Mouse (Mus musculus) skeletal muscle tissue, adult 2 months (tissue): ENCODE measurements around the gene Cobll1.

ENCODE experiments used
- DNase-seq: peaks from one replicate; pipeline ENCODE4 v3.0.0-alpha.2; 2012; ENCODE audit warnings: low read depth, low spot score

Gene Cobll1

DNA sequence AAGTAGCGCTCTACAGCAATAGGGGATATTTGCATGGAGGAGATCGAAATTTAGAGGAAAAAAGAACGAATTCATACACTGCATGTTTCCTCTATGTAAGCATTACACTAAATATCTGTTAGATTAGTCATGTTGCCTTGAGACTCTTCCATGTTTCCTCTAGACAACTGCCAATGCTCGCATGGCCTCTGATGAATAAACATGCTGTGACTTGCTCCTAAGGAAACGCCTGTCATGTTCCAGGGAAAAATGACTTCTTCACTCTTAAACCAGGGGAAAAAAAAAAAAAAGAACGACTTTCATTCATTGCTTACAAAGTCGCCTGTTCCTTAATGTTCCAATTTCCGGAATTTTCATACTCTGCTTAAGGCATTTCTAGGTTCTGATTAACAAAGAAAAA lies 2.1 kb downstream of the Cobll1 start:
- DNase-seq: no peak

DNA sequence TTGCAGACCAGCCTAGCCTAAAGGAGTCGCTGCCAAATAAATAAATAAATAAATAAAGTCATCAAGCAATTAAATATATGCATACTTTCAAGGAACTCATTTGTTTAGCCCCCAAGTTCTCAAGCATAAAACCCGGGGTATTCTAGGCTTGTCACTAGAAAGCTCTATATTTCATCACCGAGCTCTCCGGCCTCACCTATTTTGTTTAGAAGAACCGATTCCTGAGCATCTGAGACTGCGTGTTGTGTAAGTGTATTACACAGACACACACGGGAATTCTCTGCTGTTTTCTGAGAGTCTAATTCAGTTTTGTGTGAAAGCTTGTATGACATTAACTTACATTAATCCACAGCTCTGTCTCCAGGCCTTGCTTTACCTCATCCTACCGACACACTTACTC lies 2.6 kb downstream of the Cobll1 start:
- no peak for DNase-seq

- no peak for DNase-seq
These were observed 6.3 kb downstream of the Cobll1 start for GRCm38 (mm10) chr2:65232756-65233535.

DNA sequence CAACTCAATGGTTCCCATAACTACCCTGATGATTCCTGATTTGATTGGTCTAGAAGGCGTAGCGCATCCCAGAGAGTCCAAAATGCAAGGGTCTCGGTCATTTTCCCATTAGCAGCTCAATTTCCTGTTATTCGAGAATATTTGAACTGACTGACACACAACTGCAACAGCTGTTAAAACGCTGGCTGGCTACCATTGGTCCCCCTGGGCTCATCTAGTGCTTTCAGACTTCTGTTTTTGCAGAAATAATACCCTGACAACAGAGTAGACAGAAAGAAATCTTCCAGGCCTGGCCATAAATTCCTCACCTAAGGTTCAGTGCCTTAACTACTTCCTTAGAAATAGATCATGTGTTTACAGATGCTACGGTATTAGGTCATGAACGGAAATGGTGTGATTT lies 10.8 kb downstream of the Cobll1 start:
- no peak for DNase-seq

DNA sequence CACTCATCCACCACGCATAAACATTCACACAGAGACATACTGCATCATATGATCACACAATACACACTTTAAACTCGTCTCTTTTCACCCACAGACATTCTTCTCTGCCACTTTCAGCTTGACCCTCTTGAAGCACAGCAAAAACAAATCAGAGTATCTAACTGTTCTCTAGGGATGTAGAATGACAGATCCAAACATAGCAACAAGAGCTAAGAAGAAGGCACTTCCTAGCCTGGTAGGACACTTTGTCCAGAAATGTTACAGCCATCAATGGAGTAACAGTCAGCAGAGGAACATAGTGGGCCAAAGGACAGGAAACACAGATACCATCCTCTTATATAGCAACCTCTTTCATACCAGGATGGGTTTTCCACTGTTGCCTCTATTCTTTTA lies 11.3 kb downstream of the Cobll1 start:
- DNase-seq: no peak

DNA sequence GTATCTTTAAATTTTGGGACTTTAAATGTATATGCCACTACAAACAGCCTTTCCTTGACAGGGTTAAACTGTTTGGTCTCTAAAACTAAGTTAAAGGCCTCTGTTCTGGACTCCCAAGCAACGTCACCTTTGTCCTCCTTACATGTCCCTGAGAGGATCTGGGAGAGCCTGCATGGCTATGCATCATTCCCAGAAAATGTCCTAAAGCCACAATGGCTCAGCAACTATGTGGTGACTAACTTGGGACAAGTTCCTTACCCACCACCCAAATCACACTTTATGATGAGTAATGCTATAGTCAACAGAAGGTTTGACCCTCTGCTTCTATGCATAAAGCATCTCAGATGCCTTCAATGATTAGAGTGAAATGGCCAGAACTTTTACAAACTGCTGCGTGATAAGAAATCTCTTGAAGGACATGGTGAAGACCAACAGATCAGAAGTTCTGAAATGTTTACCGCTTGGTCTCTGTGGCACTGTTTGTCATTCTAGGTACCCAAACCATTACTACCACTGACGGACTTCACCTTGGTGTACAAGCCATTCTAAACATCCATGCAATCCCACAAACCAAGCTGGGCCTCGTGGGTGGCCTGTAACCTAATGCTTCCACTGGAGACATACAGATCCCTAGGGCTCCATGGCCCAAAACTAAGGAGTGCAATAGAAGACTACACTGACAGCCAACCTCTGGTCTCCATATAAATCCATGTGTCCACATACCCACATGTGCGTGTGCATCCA lies 11.9 kb downstream of the Cobll1 start:
- no peak for DNase-seq

GRCm38 (mm10) chr2:65226494-65226893 lies 12.7 kb downstream of the Cobll1 start:
- no peak for DNase-seq

DNA sequence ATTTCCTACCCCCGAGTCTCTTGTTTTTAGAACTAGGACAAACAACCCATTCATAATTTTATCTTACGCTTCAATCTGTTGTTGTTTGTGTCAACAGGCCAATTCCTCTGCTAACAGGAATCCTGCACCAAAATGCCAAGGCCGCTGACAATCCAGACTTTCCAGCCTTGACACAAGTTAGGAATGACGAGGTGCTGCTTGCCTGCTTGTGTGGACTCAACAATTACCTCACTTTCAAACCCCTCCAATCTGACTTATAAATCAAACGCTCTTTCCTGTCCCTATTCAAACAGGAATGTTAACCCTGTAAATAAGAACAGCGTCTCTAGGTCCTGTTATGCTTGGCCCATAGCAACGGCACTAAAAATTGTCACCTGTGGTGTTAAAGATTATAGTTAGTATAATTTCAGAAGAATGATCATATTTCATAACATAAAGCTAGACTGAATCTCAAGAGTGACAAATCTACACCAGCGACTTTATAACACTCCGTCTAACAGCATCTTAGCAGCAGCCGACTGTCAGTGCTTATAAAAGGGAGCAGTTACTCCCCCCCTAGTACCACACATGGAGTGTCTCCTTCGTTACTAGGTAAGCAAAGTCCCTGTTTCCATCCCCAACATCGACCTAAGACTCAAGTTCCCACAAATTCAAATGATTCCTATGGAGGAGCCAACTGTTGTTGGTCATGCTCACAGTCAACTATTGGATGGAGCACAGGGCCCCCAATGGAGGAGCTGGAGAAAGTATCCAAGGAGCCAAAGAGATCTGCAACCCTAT lies 15.1 kb downstream of the Cobll1 start:
- no peak for DNase-seq

DNA sequence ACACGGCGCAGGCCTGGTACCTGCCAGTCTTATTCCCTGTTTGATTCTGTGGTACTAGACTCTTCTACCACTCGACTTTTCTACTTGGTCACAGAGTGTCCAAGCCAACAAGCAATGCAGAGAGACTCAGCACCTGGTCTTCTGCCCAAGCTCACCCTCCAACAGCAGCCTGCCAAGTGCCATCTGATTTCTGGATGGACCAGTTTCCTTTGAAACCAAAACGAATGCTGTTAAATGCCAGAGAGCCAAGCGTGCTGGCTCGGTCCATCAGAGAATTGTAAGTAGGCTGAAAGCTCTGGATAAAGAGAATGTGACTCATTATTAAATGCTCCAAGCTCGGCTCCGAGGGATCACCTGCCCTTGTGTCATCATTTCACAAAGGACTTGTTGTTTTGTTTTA lies 16.2 kb downstream of the Cobll1 start:
- DNase-seq: no peak

GRCm38 (mm10) chr2:65221646-65222045 lies 17.6 kb downstream of the Cobll1 start:
- no peak for DNase-seq

GRCm38 (mm10) chr2:65220563-65220962 lies 18.6 kb downstream of the Cobll1 start:
- DNase-seq: peak; percentile 84

DNA sequence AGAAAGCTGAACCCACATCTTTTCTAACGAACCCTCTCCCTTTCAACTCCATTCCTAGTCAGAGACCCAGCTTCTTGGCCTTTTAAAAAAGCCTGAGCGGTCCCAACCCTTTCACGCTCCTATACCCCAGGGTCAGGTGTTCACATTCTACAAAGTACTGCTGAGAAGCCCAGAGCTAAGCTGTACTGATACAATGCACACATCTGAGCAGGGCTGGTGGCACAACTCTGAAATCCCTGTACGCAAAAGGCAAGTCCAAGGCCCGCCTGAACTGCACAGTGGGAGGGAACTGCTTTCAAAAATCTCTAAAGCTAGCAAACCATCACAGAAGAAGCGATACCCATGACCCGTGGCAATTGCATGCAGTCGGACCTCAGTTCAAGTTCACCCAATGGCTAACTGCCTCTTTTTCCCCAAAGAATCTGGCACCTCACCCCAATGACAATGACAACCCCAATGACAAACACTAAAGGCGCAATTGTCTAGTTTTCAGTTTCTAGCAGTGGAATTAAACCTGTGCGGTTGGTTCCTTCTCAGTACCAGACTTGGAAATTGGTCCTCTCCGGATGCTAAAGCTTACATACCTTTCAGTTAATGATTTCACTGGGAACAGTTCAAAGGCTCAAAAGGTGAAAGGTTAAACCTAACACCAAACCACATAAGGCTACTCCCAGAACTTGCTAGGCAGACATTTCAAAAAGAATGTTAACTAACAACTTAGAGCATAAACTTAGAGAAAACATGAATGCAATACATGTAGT lies 19.6 kb downstream of the Cobll1 start:
- DNase-seq: no peak

DNA sequence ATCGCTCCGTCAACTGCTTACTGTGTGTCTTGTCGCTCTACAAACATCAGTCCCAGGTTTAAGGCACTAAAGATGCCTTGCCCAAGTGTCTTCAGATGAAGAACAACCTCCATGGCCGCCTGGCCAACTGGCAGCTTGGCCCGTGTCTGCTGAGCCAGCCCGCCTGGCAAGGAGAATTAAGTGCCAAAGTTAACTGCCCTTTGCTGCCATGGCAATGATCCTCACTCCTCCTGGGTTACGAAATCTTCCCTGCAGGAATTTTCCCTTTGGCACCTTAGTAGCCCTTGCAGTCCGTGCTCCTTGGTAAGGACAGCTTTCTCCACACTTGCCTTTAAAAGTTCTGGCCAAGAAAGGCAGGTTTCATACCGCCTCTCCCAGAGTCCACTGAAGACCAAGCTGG lies 20.9 kb downstream of the Cobll1 start:
- DNase-seq: peak; percentile 57

DNA sequence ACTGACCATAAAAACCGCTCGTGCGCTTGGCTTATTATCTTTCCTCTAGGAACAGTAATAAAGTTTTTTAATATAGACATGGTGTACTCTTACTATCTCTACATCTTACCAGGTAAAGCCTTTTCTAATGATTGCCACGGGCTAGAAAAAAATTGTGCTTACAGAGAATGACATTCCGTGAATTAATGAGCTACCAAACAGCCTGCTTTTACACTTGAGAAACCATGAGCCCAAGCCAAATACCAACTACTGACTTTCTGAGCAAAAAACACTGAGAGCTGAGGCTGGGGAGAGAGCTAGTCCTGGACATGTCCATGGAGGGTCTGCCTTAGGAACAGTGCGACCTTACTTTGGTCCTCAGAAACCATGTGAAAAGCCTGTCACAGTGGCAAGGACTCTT lies 21.5 kb downstream of the Cobll1 start:
- DNase-seq: no peak

DNA sequence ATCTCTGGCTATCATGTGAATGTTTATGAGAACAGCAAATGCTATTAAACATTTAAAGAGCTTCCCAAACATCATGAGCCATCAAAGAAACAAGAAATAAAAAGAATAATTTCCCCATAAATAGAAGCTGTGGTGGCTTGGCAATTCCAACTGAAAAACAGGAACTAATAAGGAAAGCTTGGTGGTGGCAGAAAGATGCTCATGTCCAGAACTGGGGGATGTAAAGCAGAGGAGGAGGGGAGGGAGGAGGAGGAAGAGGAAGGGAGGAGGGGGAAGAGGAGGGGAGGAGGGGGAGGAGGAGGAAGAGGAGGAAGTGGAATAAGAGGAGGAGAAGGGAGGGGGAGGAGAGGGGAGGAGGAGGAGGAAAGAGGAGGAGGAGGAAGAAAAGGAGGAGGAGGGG lies 23.0 kb downstream of the Cobll1 start:
- DNase-seq: no peak

DNA sequence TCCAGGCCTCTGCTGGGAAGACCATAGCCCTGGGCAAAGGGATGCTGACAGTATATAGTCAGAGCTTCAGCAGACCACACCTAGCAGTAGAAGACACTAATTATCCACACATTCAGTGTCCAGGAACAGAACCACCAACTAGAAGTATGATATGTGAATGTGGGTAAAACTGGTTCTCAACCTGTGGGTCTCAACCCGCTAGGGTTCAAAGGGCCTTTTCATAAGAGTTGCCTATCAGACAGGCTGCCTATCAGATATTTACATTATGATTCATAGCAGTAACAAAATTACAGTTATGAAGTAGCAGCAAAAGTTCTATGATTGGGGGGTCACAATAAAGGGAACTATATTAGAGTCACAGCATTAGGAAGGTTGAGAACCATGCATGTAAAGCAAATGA lies 24.6 kb downstream of the Cobll1 start:
- no peak for DNase-seq

DNA sequence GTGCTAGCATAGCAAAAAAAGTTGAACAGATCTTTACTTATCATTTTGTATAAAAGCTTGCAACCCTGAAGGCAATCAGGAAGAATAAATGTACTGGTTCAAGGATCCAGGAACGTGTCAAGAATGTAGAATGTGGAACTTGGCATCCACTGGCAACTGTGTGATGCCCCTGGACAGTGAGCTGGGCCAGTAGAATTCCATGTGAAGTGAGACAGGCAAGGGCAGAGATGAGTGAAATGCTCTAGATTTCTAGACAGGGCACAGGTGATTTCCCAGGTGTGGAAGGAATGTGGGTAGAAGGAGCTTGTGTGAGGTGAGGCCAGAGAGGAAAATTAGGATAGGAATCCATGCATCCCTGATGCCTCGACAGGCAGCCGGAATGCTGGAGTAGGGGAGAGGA lies 25.5 kb downstream of the Cobll1 start:
- DNase-seq: no peak

- DNase-seq: no peak
These were observed 27.6 kb downstream of the Cobll1 start for GRCm38 (mm10) chr2:65211620-65212019.

DNA sequence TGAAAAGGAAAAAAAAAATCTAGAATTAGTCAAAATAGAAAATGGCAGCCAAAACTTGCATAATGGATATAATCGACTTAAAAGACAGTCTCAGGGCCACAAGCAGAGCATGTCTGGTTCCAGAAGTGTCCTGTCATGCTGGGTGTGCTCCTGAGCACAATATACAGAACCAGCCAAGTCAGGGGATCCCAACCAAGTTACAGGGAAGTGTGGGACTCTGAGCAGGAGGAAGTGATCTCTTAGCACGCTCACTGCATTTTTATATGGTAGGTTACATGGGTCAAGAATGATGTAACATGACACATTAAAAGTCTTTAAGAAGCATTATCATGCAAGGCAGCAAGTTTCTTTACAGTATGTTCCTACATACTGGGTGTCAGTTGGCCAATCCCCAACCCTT lies 31.5 kb downstream of the Cobll1 start:
- DNase-seq: no peak

GRCm38 (mm10) chr2:65203699-65204098 lies 35.5 kb downstream of the Cobll1 start:
- no peak for DNase-seq

DNA sequence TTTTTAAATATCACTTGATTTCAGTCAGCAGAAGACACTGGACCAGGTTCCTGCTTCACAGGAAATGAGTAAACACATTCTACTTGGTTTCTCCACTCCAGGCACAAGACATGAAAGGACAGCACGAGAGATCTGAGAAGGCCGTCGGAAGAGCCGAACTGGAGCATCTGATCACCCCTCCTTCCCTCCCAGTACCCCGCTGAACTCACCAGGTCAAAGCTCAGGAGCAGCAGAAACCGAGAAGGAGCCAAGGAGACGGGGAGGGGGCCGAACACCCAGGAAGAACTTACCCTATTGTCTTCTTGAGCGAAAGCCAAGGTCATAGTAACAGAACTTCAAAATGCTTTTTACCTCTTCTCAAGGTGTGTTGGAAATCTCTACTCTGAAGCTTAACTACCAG lies 39.5 kb downstream of the Cobll1 start:
- DNase-seq: no peak

DNA sequence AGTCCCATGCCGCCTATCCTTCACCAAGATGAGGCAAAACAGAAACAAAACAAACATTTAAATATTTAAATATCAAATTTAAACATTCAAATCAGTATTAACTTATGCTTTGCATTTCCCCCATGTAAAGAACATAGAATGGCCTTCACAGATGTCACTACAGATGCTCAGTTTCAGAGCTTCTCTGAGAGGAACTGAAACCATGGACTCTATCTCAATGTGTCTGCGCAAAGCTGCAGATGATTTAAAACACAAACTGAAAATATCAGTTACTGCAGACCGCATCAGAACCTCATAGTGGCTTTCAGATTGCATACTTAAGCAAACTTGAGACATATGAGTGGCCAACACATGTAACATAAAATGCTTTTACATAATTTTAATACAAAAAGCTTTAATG lies 40.6 kb downstream of the Cobll1 start:
- DNase-seq: no peak
